Mouse (Mus musculus): Measurements from ENCODE around the gene Olig2. TPM values are rescaled to one million over a fixed set of nuclear protein-coding genes. Genes with fewer than 3 reads are reported as not detected.

The Olig2 gene
- polyA plus RNA-seq, 1 experiment from 2014 or later: 9.9 TPM

- no peaks in the 10 kb centered on the region for H3K36me3 ChIP-seq (ENCODE audit: control insufficient read depth, insufficient read depth, low read length)
- WGBS: 6% methylated on average over 10 of the region's 10 CpGs
- no peaks in the 10 kb centered on the region for H3K9me3 ChIP-seq (replicated peaks; ENCODE audit: control insufficient read depth, low read length, poor library complexity, severe bottlenecking)
- H3K9ac ChIP-seq (ENCODE audit: low read depth, low read length): no peak overlapping the region
- H3K27me3 ChIP-seq (ENCODE audit: control insufficient read depth, insufficient read depth, low read depth, low read length): peaks cover 54% of the 10 kb centered on the region
- no peak overlapping the region for H3K27ac ChIP-seq (ENCODE audit: low read length)
- ATAC-seq: no peak
- no peak overlapping the region for H3K4me3 ChIP-seq (ENCODE audit: low read depth, low read length)
- peaks cover 30% of the 10 kb centered on the region for H3K4me1 ChIP-seq (ENCODE audit: control insufficient read depth, insufficient read depth, low read length)
- peak overlapping the region; percentile 43; the same call in 1 of the 2 replicates for H3K4me2 ChIP-seq (ENCODE audit: low read length)
Measured at GRCm38 (mm10) chr16:91224068-91224402, 1.2 kb upstream of the Olig2 start.

GRCm38 (mm10) chr16:91224481-91225232 is 600 bp upstream of the Olig2 start:
- Histone ChIP-seq H3K9ac (ENCODE audit: low read depth, low read length) (no peak overlapping the region), H3K27me3 (ENCODE audit: control insufficient read depth, insufficient read depth, low read depth, low read length) (peaks cover 52% of the 10 kb centered on the region), H3K4me3 (ENCODE audit: low read depth, low read length) (peak overlapping the region; percentile 32), H3K36me3 (ENCODE audit: control insufficient read depth, insufficient read depth, low read length) (no peaks in the 10 kb centered on the region), H3K27ac (ENCODE audit: low read length) (0 out of 2 replicates have a peak overlapping the region, but pooled peaks have one; percentile 3), H3K9me3 (replicated peaks; ENCODE audit: control insufficient read depth, low read length, poor library complexity, severe bottlenecking) (no peaks in the 10 kb centered on the region), H3K4me2 (ENCODE audit: low read length) (peak overlapping the region; percentile 48), H3K4me1 (ENCODE audit: control insufficient read depth, insufficient read depth, low read length) (peaks cover 30% of the 10 kb centered on the region)
- no peak for ATAC-seq
- under 1% methylated on average over 26 of the region's 26 CpGs for WGBS

DNA sequence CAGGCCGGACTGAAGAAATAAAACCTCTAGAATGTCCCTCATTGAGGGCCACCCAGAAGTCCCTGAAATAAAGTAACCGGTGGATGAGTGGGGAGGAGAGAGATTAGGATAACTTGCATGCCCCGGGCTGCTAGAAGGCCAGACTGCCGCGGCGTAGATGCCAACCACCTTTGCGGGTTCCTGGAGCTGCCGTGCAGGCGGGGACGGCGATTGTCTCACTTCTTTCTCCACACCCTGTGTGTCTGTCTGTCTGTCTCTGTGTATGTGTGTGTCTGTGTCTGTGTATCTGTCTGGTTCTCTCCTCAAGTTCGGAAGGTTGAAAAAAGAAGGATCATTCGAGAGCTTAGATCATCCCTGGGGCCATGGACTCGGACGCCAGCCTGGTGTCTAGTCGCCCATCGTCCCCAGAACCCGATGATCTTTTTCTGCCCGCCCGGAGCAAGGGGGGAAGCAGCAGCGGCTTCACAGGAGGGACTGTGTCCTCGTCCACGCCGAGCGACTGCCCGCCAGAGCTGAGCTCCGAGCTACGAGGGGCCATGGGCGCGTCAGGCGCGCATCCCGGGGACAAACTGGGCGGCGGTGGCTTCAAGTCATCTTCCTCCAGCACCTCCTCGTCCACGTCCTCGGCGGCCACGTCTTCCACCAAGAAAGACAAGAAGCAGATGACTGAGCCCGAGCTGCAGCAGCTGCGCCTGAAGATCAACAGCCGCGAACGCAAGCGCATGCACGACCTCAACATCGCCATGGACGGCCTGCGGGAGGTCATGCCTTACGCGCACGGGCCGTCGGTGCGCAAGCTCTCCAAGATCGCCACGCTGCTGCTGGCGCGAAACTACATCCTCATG is 1.0 kb downstream of the Olig2 start:
- H3K4me1 ChIP-seq (ENCODE audit: control insufficient read depth, insufficient read depth, low read length): peaks cover 23% of the 10 kb centered on the region
- ATAC-seq: no peak
- 0 out of 2 replicates have a peak overlapping the region, but pooled peaks have one; percentile 44 for H3K9ac ChIP-seq (ENCODE audit: low read depth, low read length)
- peak overlapping the region; percentile 66 for H3K27ac ChIP-seq (ENCODE audit: low read length)
- WGBS: under 1% methylated on average over 60 of the region's 60 CpGs
- peaks cover 55% of the 10 kb centered on the region for H3K27me3 ChIP-seq (ENCODE audit: control insufficient read depth, insufficient read depth, low read depth, low read length)
- peak overlapping the region; percentile 32 for H3K4me3 ChIP-seq (ENCODE audit: low read depth, low read length)
- no peaks in the 10 kb centered on the region for H3K9me3 ChIP-seq (replicated peaks; ENCODE audit: control insufficient read depth, low read length, poor library complexity, severe bottlenecking)
- H3K4me2 ChIP-seq (ENCODE audit: low read length): peak overlapping the region; percentile 35
- no peaks in the 10 kb centered on the region for H3K36me3 ChIP-seq (ENCODE audit: control insufficient read depth, insufficient read depth, low read length)

- Histone ChIP-seq H3K4me2 (ENCODE audit: low read length) (peak overlapping the region; percentile 35), H3K27me3 (ENCODE audit: control insufficient read depth, insufficient read depth, low read depth, low read length) (peaks cover 58% of the 10 kb centered on the region), H3K9me3 (replicated peaks; ENCODE audit: control insufficient read depth, low read length, poor library complexity, severe bottlenecking) (no peaks in the 10 kb centered on the region), H3K9ac (ENCODE audit: low read depth, low read length) (0 out of 2 replicates have a peak overlapping the region, but pooled peaks have one; percentile 44), H3K4me1 (ENCODE audit: control insufficient read depth, insufficient read depth, low read length) (peaks cover 23% of the 10 kb centered on the region), H3K36me3 (ENCODE audit: control insufficient read depth, insufficient read depth, low read length) (no peaks in the 10 kb centered on the region), H3K27ac (ENCODE audit: low read length) (0 out of 2 replicates have a peak overlapping the region, but pooled peaks have one; percentile 28), H3K4me3 (ENCODE audit: low read depth, low read length) (peak overlapping the region; percentile 32)
- ATAC-seq: no peak
- WGBS: under 1% methylated on average over 42 of the region's 85 CpGs
Measured at GRCm38 (mm10) chr16:91226883-91227759, 1.9 kb downstream of the Olig2 start.

- ATAC-seq: no peak
- Histone ChIP-seq H3K4me2 (ENCODE audit: low read length) (no peak overlapping the region), H3K9ac (ENCODE audit: low read depth, low read length) (0 out of 2 replicates have a peak overlapping the region, but pooled peaks have one; percentile 44), H3K36me3 (ENCODE audit: control insufficient read depth, insufficient read depth, low read length) (no peaks in the 10 kb centered on the region), H3K4me1 (ENCODE audit: control insufficient read depth, insufficient read depth, low read length) (peaks cover 17% of the 10 kb centered on the region), H3K27me3 (ENCODE audit: control insufficient read depth, insufficient read depth, low read depth, low read length) (peaks cover 57% of the 10 kb centered on the region), H3K27ac (ENCODE audit: low read length) (no peak overlapping the region), H3K4me3 (ENCODE audit: low read depth, low read length) (peak overlapping the region; percentile 32), H3K9me3 (replicated peaks; ENCODE audit: control insufficient read depth, low read length, poor library complexity, severe bottlenecking) (no peaks in the 10 kb centered on the region)
- WGBS: 0% methylated on average over 6 of the region's 6 CpGs
Measured at GRCm38 (mm10) chr16:91227760-91228043, 2.4 kb downstream of the Olig2 start.

GRCm38 (mm10) chr16:91228238-91229071 is 3.2 kb downstream of the Olig2 start:
- Histone ChIP-seq H3K36me3 (ENCODE audit: control insufficient read depth, insufficient read depth, low read length) (no peaks in the 10 kb centered on the region), H3K9me3 (replicated peaks; ENCODE audit: control insufficient read depth, low read length, poor library complexity, severe bottlenecking) (no peaks in the 10 kb centered on the region), H3K27ac (ENCODE audit: low read length) (no peak overlapping the region), H3K4me2 (ENCODE audit: low read length) (no peak overlapping the region; the same call in 1 of the 2 replicates), H3K9ac (ENCODE audit: low read depth, low read length) (no peak overlapping the region), H3K4me3 (ENCODE audit: low read depth, low read length) (peak overlapping the region; percentile 32), H3K4me1 (ENCODE audit: control insufficient read depth, insufficient read depth, low read length) (peaks cover 16% of the 10 kb centered on the region), H3K27me3 (ENCODE audit: control insufficient read depth, insufficient read depth, low read depth, low read length) (peaks cover 63% of the 10 kb centered on the region)
- no peak for ATAC-seq
- 3% methylated on average over 30 of the region's 30 CpGs for WGBS

GRCm38 (mm10) chr16:91229072-91229348 is 3.8 kb downstream of the Olig2 start:
- Histone ChIP-seq H3K4me3 (ENCODE audit: low read depth, low read length) (0 out of 2 replicates have a peak overlapping the region, but pooled peaks have one; percentile 32), H3K4me1 (ENCODE audit: control insufficient read depth, insufficient read depth, low read length) (peaks cover 16% of the 10 kb centered on the region), H3K4me2 (ENCODE audit: low read length) (no peak overlapping the region; the same call in 1 of the 2 replicates), H3K9ac (ENCODE audit: low read depth, low read length) (no peak overlapping the region), H3K27ac (ENCODE audit: low read length) (no peak overlapping the region), H3K27me3 (ENCODE audit: control insufficient read depth, insufficient read depth, low read depth, low read length) (peaks cover 66% of the 10 kb centered on the region), H3K9me3 (replicated peaks; ENCODE audit: control insufficient read depth, low read length, poor library complexity, severe bottlenecking) (no peaks in the 10 kb centered on the region), H3K36me3 (ENCODE audit: control insufficient read depth, insufficient read depth, low read length) (no peaks in the 10 kb centered on the region)
- 2% methylated on average over 10 of the region's 10 CpGs for WGBS
- no peak for ATAC-seq

- ATAC-seq: no peak
- 25% methylated on average over 8 of the region's 8 CpGs for WGBS
- H3K36me3 ChIP-seq (ENCODE audit: control insufficient read depth, insufficient read depth, low read length): no peaks in the 10 kb centered on the region
- H3K27ac ChIP-seq (ENCODE audit: low read length): no peak overlapping the region
- H3K4me1 ChIP-seq (ENCODE audit: control insufficient read depth, insufficient read depth, low read length): peaks cover 16% of the 10 kb centered on the region
- H3K4me3 ChIP-seq (ENCODE audit: low read depth, low read length): no peak overlapping the region
- H3K27me3 ChIP-seq (ENCODE audit: control insufficient read depth, insufficient read depth, low read depth, low read length): peaks cover 70% of the 10 kb centered on the region
- H3K9me3 ChIP-seq (replicated peaks; ENCODE audit: control insufficient read depth, low read length, poor library complexity, severe bottlenecking): no peaks in the 10 kb centered on the region
- peak overlapping the region; percentile 3; the same call in 1 of the 2 replicates for H3K4me2 ChIP-seq (ENCODE audit: low read length)
- H3K9ac ChIP-seq (ENCODE audit: low read depth, low read length): no peak overlapping the region
Measured at GRCm38 (mm10) chr16:91229643-91230042, 4.4 kb downstream of the Olig2 start.
